Mouse (Mus musculus): ENCODE data around the gene Gm5127. TPM values are rescaled to one million over a fixed set of nuclear protein-coding genes. Genes with fewer than 3 reads are reported as not detected.

Gene Gm5127
- total and polyA plus RNA-seq, 2 experiments from 2014 or later = 0.23 to 0.78 TPM

- Histone ChIP-seq H3K4me2 (ENCODE audit: low read depth, low read length) (no peak overlapping the region), H3K27ac (no peak overlapping the region), H3K9ac (replicated peaks; ENCODE audit: low read length) (no peak overlapping the region), H3K4me3 (ENCODE audit: low read length) (no peak overlapping the region), H3K36me3 (ENCODE audit: insufficient read depth, low read length) (no peaks in the 10 kb centered on the region), H3K27me3 (ENCODE audit: insufficient read depth, low read length) (no peaks in the 10 kb centered on the region), H3K9me3 (ENCODE audit: low read length) (no peaks in the 10 kb centered on the region), H3K4me1 (ENCODE audit: insufficient read depth, low read length) (no peaks in the 10 kb centered on the region)
- no peak for TF ChIP-seq CTCF (IDR thresholded peaks at IDR 0.05; ENCODE audit: low read depth)
- WGBS = 93% methylated on average over 1 of the region's 1 CpGs
- no peak for ATAC-seq
- DNase-seq (ENCODE audit: low spot score) = no peak
Measured at GRCm38 (mm10) chrX:106595904-106596303, 12.9 kb downstream of the Gm5127 start.

- WGBS = 28% methylated on average over 9 of the region's 9 CpGs
- H3K9me3 ChIP-seq (ENCODE audit: low read length) = no peaks in the 10 kb centered on the region
Measured at GRCm38 (mm10) chrX:106602574-106603258, 19.7 kb downstream of the Gm5127 start.

GRCm38 (mm10) chrX:106603386-106603785 lies 20.4 kb downstream of the Gm5127 start, which contains the start of gene Cysltr1:
Gene Cysltr1, minus strand, starts transcription at chrX:106603679.
- no peak within 1 kb of the TSS for H3K9ac ChIP-seq (replicated peaks; ENCODE audit: low read length)
- H3K9me3 ChIP-seq (ENCODE audit: low read length) = no peaks in the 10 kb centered on the region
- no peaks in the 10 kb centered on the region for H3K4me1 ChIP-seq (ENCODE audit: insufficient read depth, low read length)
- 0 out of 2 replicates have a peak within 1 kb of the TSS, but pooled peaks have one; percentile 13 for H3K4me2 ChIP-seq (ENCODE audit: low read depth, low read length)
- no peak for TF ChIP-seq CTCF (IDR thresholded peaks at IDR 0.05; ENCODE audit: low read depth)
- no peak within 1 kb of the TSS for H3K27ac ChIP-seq
- no peak for ATAC-seq
- no peaks in the 10 kb centered on the region for H3K36me3 ChIP-seq (ENCODE audit: insufficient read depth, low read length)
- H3K27me3 ChIP-seq (ENCODE audit: insufficient read depth, low read length) = no peaks in the 10 kb centered on the region
- H3K4me3 ChIP-seq (ENCODE audit: low read length) = no peak within 1 kb of the TSS
- DNase-seq (ENCODE audit: low spot score) = no peak
- 49% methylated on average over 6 of the region's 6 CpGs for WGBS

More at GRCm38 (mm10) chrX:106602574-106603258, 19.7 kb downstream of the Gm5127 start:
- no peak for DNase-seq (ENCODE audit: low spot score)
- H3K4me1 ChIP-seq (ENCODE audit: insufficient read depth, low read length) = no peaks in the 10 kb centered on the region
- 0 out of 2 replicates have a peak overlapping the region, but pooled peaks have one; percentile 13 for H3K4me2 ChIP-seq (ENCODE audit: low read depth, low read length)
- no peak overlapping the region for H3K4me3 ChIP-seq (ENCODE audit: low read length)
- H3K27ac ChIP-seq = no peak overlapping the region
- H3K27me3 ChIP-seq (ENCODE audit: insufficient read depth, low read length) = no peaks in the 10 kb centered on the region
- no peak overlapping the region for H3K9ac ChIP-seq (replicated peaks; ENCODE audit: low read length)
- no peaks in the 10 kb centered on the region for H3K36me3 ChIP-seq (ENCODE audit: insufficient read depth, low read length)
- no peak for ATAC-seq
- TF ChIP-seq CTCF (IDR thresholded peaks at IDR 0.05; ENCODE audit: low read depth) = no peak

- Histone ChIP-seq H3K9me3 (ENCODE audit: low read length) (no peaks in the 10 kb centered on the region), H3K4me3 (ENCODE audit: low read length) (no peak overlapping the region), H3K36me3 (ENCODE audit: insufficient read depth, low read length) (no peaks in the 10 kb centered on the region), H3K4me1 (ENCODE audit: insufficient read depth, low read length) (no peaks in the 10 kb centered on the region), H3K9ac (replicated peaks; ENCODE audit: low read length) (no peak overlapping the region), H3K27ac (no peak overlapping the region), H3K27me3 (ENCODE audit: insufficient read depth, low read length) (no peaks in the 10 kb centered on the region), H3K4me2 (ENCODE audit: low read depth, low read length) (no peak overlapping the region)
- WGBS = 69% methylated on average over 1 of the region's 1 CpGs
- DNase-seq (ENCODE audit: low spot score) (no peak), ATAC-seq (no peak)
- no peak for TF ChIP-seq CTCF (IDR thresholded peaks at IDR 0.05; ENCODE audit: low read depth)
Measured at GRCm38 (mm10) chrX:106622512-106622911, 39.5 kb downstream of the Gm5127 start.

- Histone ChIP-seq H3K27ac (no peak overlapping the region), H3K9me3 (ENCODE audit: low read length) (no peaks in the 10 kb centered on the region), H3K27me3 (ENCODE audit: insufficient read depth, low read length) (no peaks in the 10 kb centered on the region), H3K9ac (replicated peaks; ENCODE audit: low read length) (no peak overlapping the region), H3K36me3 (ENCODE audit: insufficient read depth, low read length) (no peaks in the 10 kb centered on the region), H3K4me3 (ENCODE audit: low read length) (no peak overlapping the region), H3K4me1 (ENCODE audit: insufficient read depth, low read length) (no peaks in the 10 kb centered on the region), H3K4me2 (ENCODE audit: low read depth, low read length) (no peak overlapping the region)
- no peak for TF ChIP-seq CTCF (IDR thresholded peaks at IDR 0.05; ENCODE audit: low read depth)
- WGBS = 66% methylated on average over 3 of the region's 3 CpGs
- no peak for ATAC-seq
- DNase-seq (ENCODE audit: low spot score) = no peak
Measured at GRCm38 (mm10) chrX:106623667-106624066, 40.7 kb downstream of the Gm5127 start.

GRCm38 (mm10) chrX:106628514-106628913 lies 45.5 kb downstream of the Gm5127 start:
- Histone ChIP-seq H3K9ac (replicated peaks; ENCODE audit: low read length) (no peak overlapping the region), H3K27ac (no peak overlapping the region), H3K4me1 (ENCODE audit: insufficient read depth, low read length) (no peaks in the 10 kb centered on the region), H3K9me3 (ENCODE audit: low read length) (no peaks in the 10 kb centered on the region), H3K36me3 (ENCODE audit: insufficient read depth, low read length) (no peaks in the 10 kb centered on the region), H3K27me3 (ENCODE audit: insufficient read depth, low read length) (no peaks in the 10 kb centered on the region), H3K4me2 (ENCODE audit: low read depth, low read length) (no peak overlapping the region), H3K4me3 (ENCODE audit: low read length) (no peak overlapping the region)
- ATAC-seq = no peak
- TF ChIP-seq CTCF (IDR thresholded peaks at IDR 0.05; ENCODE audit: low read depth) = no peak
- no peak for DNase-seq (ENCODE audit: low spot score)
- 64% methylated on average over 1 of the region's 1 CpGs for WGBS

- no peak for TF ChIP-seq CTCF (IDR thresholded peaks at IDR 0.05; ENCODE audit: low read depth)
- Histone ChIP-seq H3K27ac (no peak overlapping the region), H3K9me3 (ENCODE audit: low read length) (no peaks in the 10 kb centered on the region), H3K4me1 (ENCODE audit: insufficient read depth, low read length) (no peaks in the 10 kb centered on the region), H3K4me3 (ENCODE audit: low read length) (no peak overlapping the region), H3K4me2 (ENCODE audit: low read depth, low read length) (no peak overlapping the region), H3K27me3 (ENCODE audit: insufficient read depth, low read length) (no peaks in the 10 kb centered on the region), H3K36me3 (ENCODE audit: insufficient read depth, low read length) (no peaks in the 10 kb centered on the region), H3K9ac (replicated peaks; ENCODE audit: low read length) (no peak overlapping the region)
- no peak for DNase-seq (ENCODE audit: low spot score)
- no peak for ATAC-seq
Measured at GRCm38 (mm10) chrX:106633543-106633942, 50.6 kb downstream of the Gm5127 start.
